Mouse (Mus musculus): Measurements from ENCODE around the gene Tbxas1. TPM values are rescaled to one million over a fixed set of nuclear protein-coding genes. Genes with fewer than 3 reads are reported as not detected.
A peak's percentile ranks its signal among the peaks of the same experiment; 100 is the strongest.

Gene Tbxas1
- polyA plus RNA-seq, 1 experiment = 1.2 TPM

DNA sequence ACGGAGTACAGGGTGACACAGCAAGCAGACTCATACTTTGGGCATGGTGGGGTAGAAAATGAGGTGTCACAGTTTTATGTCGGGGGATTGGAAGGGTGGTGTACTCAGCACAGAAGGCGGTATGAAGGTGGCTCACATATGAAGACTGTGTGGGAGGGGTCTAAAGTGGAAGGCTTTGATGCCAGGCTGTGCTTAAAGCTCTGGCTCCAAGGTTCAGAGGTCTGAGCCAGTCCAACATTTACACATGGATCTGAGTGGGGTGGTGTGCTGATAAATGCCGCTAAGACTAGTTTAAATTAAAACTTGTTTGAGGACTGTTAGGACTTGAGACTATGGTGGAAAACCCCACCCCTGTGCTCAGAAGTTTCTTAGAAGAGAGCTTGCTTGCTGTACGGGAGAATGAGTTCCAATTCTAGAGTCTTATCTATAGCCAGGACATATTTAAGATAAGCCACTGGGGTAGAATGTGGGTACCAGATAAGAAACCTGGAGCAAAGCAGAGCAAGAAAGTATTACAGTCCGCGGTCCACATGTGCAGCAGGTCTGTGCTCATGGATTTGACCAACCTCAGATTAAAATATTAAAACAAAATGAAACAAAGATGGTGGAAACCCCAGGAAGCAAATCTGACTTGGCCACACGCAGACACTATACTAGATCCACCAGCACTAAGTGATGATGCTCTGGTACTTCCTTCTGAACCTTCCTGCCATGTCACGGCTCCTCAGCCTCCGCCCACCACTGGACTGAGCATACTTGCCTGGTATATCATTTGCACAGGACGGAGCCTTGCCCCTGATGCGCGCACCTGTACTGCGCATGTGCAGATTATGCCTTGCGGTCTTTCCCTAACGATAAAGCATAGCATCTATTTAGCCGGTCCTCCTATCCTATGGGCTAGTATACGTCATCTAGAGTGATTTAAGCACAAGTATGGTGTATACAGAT, 48.9 kb downstream of the Tbxas1 start:
- H3K4me3 ChIP-seq (replicated peaks; ENCODE audit: insufficient read depth, low read depth, low read length) = no peak overlapping the region
- no peak for DNase-seq
- WGBS = 96% methylated on average over 18 of the region's 18 CpGs

GRCm38 (mm10) chr6:38925719-38926118, 50.5 kb downstream of the Tbxas1 start:
- TF ChIP-seq POLR2A (IDR thresholded peaks at IDR 0.05; ENCODE audit: borderline replicate concordance, insufficient read depth, low read length) = no peak
- peak; percentile 50; the same call in 1 of the 2 replicates for TF ChIP-seq CTCF (IDR thresholded peaks at IDR 0.05; ENCODE audit: borderline replicate concordance, insufficient read depth, low read depth, low read length)

More for the DNA sequence above, 48.9 kb downstream of the Tbxas1 start:
- H3K27ac ChIP-seq (ENCODE audit: insufficient read depth, low read length) = no peak overlapping the region
- no peaks in the 10 kb centered on the region; the same call in 1 of the 2 replicates for H3K27me3 ChIP-seq (ENCODE audit: control insufficient read depth, insufficient read depth, low read length)
- TF ChIP-seq POLR2A (IDR thresholded peaks at IDR 0.05; ENCODE audit: borderline replicate concordance, insufficient read depth, low read length) (no peak), CTCF (IDR thresholded peaks at IDR 0.05; ENCODE audit: borderline replicate concordance, insufficient read depth, low read depth, low read length) (no peak)
- no peaks in the 10 kb centered on the region for H3K4me1 ChIP-seq (ENCODE audit: control insufficient read depth, insufficient read depth, low read length)

GRCm38 (mm10) chr6:38926135-38926962, 51.1 kb downstream of the Tbxas1 start:
- H3K27ac ChIP-seq (ENCODE audit: insufficient read depth, low read length) = no peak overlapping the region
- 42% methylated on average over 28 of the region's 28 CpGs for WGBS
- H3K27me3 ChIP-seq (ENCODE audit: control insufficient read depth, insufficient read depth, low read length) = no peaks in the 10 kb centered on the region; the same call in 1 of the 2 replicates
- peak overlapping the region; percentile 39 for H3K4me3 ChIP-seq (replicated peaks; ENCODE audit: insufficient read depth, low read depth, low read length)
- H3K4me1 ChIP-seq (ENCODE audit: control insufficient read depth, insufficient read depth, low read length) = no peaks in the 10 kb centered on the region
- TF ChIP-seq CTCF (IDR thresholded peaks at IDR 0.05; ENCODE audit: borderline replicate concordance, insufficient read depth, low read depth, low read length) = no peak
- TF ChIP-seq POLR2A (IDR thresholded peaks at IDR 0.05; ENCODE audit: borderline replicate concordance, insufficient read depth, low read length) = no peak
- DNase-seq = no peak

More at GRCm38 (mm10) chr6:38925719-38926118, 50.5 kb downstream of the Tbxas1 start:
- Histone ChIP-seq H3K27ac (ENCODE audit: insufficient read depth, low read length) (no peak overlapping the region), H3K4me1 (ENCODE audit: control insufficient read depth, insufficient read depth, low read length) (no peaks in the 10 kb centered on the region), H3K27me3 (ENCODE audit: control insufficient read depth, insufficient read depth, low read length) (no peaks in the 10 kb centered on the region; the same call in 1 of the 2 replicates), H3K4me3 (replicated peaks; ENCODE audit: insufficient read depth, low read depth, low read length) (no peak overlapping the region)
- WGBS = 48% methylated on average over 7 of the region's 7 CpGs
- no peak for DNase-seq

DNA sequence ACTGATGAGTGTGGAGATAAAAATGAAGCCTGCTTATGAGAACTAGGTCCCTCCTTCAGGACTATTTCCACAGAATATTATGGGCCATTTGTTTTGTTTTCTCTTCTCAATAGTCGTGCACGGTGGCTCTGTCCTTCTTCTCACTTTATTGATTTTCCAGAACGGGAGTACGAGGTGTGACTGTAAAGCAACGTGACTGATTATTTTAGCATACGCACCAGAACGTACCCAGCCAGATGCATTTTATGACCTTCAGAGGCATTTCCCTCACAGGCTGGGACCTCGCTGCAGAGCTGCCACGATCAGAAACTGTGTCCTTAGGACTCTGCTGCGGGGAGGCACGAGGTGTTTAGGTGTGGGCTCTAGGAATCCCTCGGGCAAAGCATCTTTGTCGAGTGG, 51.8 kb downstream of the Tbxas1 start:
- no peak overlapping the region for H3K27ac ChIP-seq (ENCODE audit: insufficient read depth, low read length)
- no peaks in the 10 kb centered on the region for H3K4me1 ChIP-seq (ENCODE audit: control insufficient read depth, insufficient read depth, low read length)
- DNase-seq = no peak
- no peak for TF ChIP-seq POLR2A (IDR thresholded peaks at IDR 0.05; ENCODE audit: borderline replicate concordance, insufficient read depth, low read length)
- TF ChIP-seq CTCF (IDR thresholded peaks at IDR 0.05; ENCODE audit: borderline replicate concordance, insufficient read depth, low read depth, low read length) = no peak
- no peaks in the 10 kb centered on the region; the same call in 1 of the 2 replicates for H3K27me3 ChIP-seq (ENCODE audit: control insufficient read depth, insufficient read depth, low read length)
- 79% methylated on average over 13 of the region's 13 CpGs for WGBS
- no peak overlapping the region for H3K4me3 ChIP-seq (replicated peaks; ENCODE audit: insufficient read depth, low read depth, low read length)

DNA sequence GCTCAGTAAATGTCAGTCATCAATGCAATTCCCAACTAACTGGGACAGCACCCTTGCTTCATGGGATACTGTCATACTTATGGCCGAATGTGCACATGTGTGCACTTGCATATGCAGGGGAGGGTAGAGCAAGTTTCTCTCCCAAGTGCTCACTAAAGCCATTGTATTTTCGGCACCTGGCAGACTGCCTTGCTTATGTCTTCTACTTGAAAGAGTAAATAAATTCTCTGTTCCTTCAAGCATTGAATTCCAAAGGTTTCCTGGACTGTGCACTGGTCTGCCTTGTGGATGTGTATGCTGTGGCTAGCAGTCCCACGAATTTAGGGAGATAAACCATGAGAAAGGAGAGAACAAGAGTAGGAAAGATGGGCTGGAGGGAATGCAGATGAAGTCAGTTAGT, 53.3 kb downstream of the Tbxas1 start:
- H3K4me1 ChIP-seq (ENCODE audit: control insufficient read depth, insufficient read depth, low read length) = no peaks in the 10 kb centered on the region
- no peak overlapping the region for H3K27ac ChIP-seq (ENCODE audit: insufficient read depth, low read length)
- no peak overlapping the region for H3K4me3 ChIP-seq (replicated peaks; ENCODE audit: insufficient read depth, low read depth, low read length)
- H3K27me3 ChIP-seq (ENCODE audit: control insufficient read depth, insufficient read depth, low read length) = no peaks in the 10 kb centered on the region; the same call in 1 of the 2 replicates
- TF ChIP-seq POLR2A (IDR thresholded peaks at IDR 0.05; ENCODE audit: borderline replicate concordance, insufficient read depth, low read length) = no peak
- no peak for TF ChIP-seq CTCF (IDR thresholded peaks at IDR 0.05; ENCODE audit: borderline replicate concordance, insufficient read depth, low read depth, low read length)
- DNase-seq = no peak
- WGBS = 83% methylated on average over 3 of the region's 3 CpGs

- 76% methylated on average over 2 of the region's 2 CpGs for WGBS
- H3K27ac ChIP-seq (ENCODE audit: insufficient read depth, low read length) = no peak overlapping the region
- no peaks in the 10 kb centered on the region for H3K4me1 ChIP-seq (ENCODE audit: control insufficient read depth, insufficient read depth, low read length)
- H3K4me3 ChIP-seq (replicated peaks; ENCODE audit: insufficient read depth, low read depth, low read length) = no peak overlapping the region
- no peak for DNase-seq
- no peak for TF ChIP-seq POLR2A (IDR thresholded peaks at IDR 0.05; ENCODE audit: borderline replicate concordance, insufficient read depth, low read length)
- no peak for TF ChIP-seq CTCF (IDR thresholded peaks at IDR 0.05; ENCODE audit: borderline replicate concordance, insufficient read depth, low read depth, low read length)
- no peaks in the 10 kb centered on the region for H3K27me3 ChIP-seq (ENCODE audit: control insufficient read depth, insufficient read depth, low read length)
Observed at GRCm38 (mm10) chr6:38936009-38936408, 60.8 kb downstream of the Tbxas1 start.

DNA sequence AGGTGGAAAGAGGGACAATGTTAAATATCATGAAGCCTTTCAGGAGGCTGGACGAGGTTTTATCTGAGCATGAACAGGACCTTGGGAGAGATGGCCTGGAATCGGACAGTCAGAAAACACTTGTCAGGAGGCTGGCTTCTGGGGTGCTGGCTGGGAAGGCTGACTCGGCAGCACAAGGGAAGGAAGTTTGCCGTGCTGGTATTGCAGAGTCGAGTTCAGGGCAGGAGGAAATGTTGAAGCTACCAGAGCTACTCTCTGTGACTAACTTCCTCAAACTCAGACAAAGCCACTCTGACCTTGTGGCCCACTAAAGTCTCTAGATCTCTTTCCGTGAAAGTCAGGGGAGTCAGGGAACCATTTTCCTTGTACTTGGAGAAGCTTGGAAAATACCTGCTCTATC, 63.2 kb downstream of the Tbxas1 start:
- WGBS = 89% methylated on average over 6 of the region's 6 CpGs
- no peak overlapping the region for H3K4me3 ChIP-seq (replicated peaks; ENCODE audit: insufficient read depth, low read depth, low read length)
- DNase-seq = no peak
- no peak overlapping the region for H3K27ac ChIP-seq (ENCODE audit: insufficient read depth, low read length)
- no peaks in the 10 kb centered on the region for H3K4me1 ChIP-seq (ENCODE audit: control insufficient read depth, insufficient read depth, low read length)
- H3K27me3 ChIP-seq (ENCODE audit: control insufficient read depth, insufficient read depth, low read length) = no peaks in the 10 kb centered on the region
- TF ChIP-seq POLR2A (IDR thresholded peaks at IDR 0.05; ENCODE audit: borderline replicate concordance, insufficient read depth, low read length) (no peak), CTCF (IDR thresholded peaks at IDR 0.05; ENCODE audit: borderline replicate concordance, insufficient read depth, low read depth, low read length) (no peak)

All from cerebellum, adult 2 months (tissue).